Mouse (Mus musculus): ENCODE data around the gene Cmtr1. TPM values are rescaled to one million over a fixed set of nuclear protein-coding genes. Genes with fewer than 3 reads are reported as not detected.
"Not testable (repeated sequence)": the region's sequence is repeated elsewhere in the genome, so short reads cannot be mapped to it uniquely, and the experiment has no call there.

Gene Cmtr1
- total RNA-seq, 2 experiments from 2014 or later = 18.4 to 340 TPM

DNA sequence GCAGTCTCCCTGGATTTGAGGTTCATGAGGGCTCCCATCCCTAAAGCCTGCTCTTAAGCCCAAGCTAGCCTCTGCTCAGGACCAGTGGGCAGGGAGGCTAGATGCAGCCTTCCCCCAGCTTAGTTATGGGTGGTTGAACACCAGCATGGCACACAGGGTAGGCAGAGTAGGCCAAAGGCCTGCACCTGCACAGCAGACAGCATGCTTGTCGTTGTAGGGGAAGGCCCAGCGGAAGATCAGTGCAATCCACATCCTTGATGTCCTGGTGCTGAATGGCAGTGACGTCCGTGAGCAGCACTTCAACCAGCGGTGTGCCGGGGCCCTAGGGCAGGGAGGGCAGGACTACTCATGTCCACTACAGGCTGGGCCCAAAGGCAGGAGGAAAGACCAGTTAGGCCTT lies 38.0 kb downstream of the Cmtr1 start:
- ATAC-seq (replicated peaks; ENCODE audit: low FRiP score, poor library complexity, severe bottlenecking) = no peak

DNA sequence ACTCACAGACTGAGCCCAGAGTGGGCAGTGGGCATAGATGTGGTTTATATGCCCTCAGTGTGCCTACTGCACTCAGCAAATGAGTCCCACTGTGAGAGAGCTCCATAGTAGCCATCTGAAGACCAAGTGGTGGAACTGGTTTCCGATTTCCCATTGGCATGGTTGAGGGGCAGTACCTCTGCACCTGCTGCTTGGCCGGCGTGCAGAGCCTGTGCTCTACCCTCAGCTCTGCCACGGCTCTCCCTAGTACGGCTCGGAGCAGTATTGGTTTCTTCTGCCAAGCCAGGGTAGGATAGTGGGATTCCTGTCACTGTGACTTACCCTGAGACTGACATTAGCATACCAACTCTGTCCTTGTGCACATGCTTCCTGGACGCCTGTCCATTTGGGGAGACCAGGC lies 40.2 kb downstream of the Cmtr1 start:
- no peak for ATAC-seq (replicated peaks; ENCODE audit: low FRiP score, poor library complexity, severe bottlenecking)

DNA sequence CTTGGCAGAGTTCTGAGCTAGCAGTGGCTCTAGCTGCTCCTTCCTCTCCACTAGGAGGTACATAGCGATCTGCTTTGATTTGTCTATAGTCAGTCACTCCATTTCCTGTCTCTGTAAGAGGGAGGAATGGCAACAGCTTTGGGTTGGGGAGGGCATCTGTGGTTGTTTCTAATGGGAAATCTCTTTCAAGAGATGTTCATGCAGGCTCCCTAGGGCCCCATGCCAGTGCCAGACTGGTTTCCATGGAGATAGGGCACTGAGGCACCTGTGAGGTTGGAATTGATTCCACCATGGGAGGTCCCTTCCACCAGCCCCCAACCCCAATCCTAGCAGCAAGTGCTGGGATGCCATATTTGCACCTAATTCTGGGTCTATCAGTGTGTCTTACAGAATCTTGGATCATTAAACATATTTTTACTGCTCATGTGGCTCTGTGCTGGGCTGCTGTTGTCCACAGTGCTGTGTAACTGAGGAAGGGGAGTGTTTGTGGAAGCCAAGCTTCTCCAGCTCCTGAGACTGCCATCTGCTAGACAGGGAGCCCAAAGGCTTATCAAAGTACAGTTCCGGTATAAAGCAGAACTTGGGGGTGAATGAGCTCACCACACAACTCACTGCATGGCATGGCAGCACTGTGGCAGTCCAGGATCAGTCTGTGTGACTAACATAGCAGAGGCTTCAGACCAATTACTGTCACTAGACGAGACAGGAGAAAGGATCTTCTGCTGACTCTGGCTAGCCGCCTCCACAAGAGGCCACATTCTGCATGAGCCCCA lies 42.7 kb downstream of the Cmtr1 start:
- ATAC-seq (replicated peaks; ENCODE audit: low FRiP score, poor library complexity, severe bottlenecking) = no peak

DNA sequence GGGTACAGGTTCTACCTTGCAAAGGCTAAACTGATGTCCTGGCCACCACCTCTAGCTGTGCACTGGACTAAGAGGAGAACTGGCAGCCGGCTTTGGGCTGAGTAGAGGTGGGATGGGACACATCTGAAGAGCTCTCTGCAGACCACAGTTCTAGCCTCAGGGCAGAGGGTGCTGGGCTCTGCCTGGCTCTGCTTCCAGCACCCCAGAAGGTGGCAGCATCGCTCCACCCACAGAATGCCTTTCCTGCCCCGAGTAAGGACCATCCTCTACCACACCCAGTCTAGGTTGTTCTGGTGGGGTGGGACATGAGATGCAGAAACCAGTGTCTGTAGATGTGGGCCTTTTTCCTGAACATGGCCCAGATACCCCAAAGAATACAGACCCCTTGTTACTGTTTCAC lies 44.4 kb downstream of the Cmtr1 start:
- peak; percentile 37; the same call in 1 of the 2 replicates for ATAC-seq (replicated peaks; ENCODE audit: low FRiP score, poor library complexity, severe bottlenecking)

DNA sequence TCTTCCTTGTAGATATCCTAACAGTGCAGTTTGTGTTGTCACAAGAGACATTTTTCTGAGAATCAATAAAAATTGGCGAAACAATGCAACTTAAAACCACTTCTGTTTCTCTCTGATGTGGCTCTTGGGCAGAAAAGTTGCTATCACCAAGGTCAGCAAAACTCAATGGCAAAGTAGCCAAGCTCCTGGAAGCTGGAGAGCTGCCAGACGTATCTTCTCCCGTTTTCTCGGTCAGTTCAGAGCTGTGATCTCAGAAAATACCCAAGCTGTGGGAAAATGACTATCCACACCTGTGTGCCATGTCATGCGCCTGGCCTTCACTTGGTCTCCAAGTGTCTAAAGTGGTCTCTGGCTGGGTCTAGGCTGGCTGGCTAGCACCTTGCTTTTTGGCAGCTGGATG lies 45.5 kb downstream of the Cmtr1 start:
- no peak for ATAC-seq (replicated peaks; ENCODE audit: low FRiP score, poor library complexity, severe bottlenecking)

DNA sequence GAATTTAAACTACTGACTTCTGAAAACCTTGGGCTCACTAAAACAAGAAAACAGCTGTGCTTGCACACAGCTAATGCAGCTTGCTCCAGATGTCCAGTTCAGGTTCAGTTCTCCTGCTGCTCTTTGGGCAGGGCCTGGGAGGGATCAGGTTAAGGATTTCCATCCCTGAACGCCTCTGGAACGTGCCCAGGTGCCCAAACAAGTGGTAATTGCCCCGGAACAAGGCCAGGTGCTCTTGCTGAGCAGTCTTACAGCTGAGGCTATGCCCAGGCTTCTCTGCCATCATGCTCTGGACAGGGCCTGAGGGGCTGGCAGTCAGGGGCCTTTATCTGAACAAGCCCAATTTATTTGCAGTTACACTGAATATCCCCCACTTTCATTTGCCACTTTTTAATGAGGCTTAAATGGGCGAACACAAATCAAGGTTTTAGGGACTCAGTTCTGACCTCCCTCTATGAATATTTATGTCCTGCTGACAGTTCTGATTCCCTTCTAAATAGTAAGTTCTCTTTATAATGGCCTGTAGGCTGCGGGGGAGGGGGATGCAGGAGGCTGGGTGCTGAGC lies 46.7 kb downstream of the Cmtr1 start:
- no peak for ATAC-seq (replicated peaks; ENCODE audit: low FRiP score, poor library complexity, severe bottlenecking)

DNA sequence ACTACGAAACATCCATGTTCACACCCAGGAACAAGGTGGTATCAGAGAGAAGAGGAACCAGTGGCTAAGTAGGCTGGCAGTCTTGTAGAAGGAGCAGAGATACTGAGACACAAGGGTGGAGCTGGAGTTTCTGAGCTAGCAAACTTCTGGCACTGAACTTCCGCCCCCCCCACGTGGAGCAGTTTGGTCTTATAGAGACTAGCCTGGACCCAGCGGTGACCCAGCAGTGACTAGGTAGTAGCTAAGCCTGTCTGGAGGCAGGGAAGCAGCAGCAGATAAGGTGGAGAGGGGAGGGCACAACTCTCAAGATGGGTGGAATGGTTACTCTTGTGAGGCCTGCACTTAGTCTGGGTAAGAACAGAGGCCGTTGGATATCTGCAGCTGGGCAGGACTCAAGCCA lies 48.4 kb downstream of the Cmtr1 start:
- peak; percentile 48; the same call in 1 of the 2 replicates for ATAC-seq (replicated peaks; ENCODE audit: low FRiP score, poor library complexity, severe bottlenecking)

DNA sequence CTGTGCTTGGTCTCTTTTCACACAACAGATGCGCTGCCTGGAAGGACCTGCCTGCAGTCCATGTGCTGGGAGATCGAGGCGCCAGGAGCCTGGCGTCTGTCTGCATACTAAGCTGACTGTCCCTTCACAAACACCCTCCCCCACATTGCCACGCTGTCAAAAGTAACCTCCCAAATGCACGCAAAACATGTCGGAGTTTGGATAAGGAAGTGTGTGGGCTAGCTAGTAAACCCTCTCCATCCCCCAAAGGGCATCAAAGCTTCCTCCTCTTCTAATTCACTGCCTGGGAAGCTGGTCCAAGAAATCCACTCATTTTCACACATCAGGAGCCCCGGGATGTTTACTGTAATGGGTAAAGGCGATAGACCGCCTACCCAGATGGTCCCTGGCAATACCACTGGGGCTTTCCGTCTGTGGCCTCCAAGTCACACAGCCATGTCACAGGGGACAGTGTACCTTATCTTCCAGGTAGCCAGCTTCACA lies 50.2 kb downstream of the Cmtr1 start:
- ATAC-seq (replicated peaks; ENCODE audit: low FRiP score, poor library complexity, severe bottlenecking) = no peak

DNA sequence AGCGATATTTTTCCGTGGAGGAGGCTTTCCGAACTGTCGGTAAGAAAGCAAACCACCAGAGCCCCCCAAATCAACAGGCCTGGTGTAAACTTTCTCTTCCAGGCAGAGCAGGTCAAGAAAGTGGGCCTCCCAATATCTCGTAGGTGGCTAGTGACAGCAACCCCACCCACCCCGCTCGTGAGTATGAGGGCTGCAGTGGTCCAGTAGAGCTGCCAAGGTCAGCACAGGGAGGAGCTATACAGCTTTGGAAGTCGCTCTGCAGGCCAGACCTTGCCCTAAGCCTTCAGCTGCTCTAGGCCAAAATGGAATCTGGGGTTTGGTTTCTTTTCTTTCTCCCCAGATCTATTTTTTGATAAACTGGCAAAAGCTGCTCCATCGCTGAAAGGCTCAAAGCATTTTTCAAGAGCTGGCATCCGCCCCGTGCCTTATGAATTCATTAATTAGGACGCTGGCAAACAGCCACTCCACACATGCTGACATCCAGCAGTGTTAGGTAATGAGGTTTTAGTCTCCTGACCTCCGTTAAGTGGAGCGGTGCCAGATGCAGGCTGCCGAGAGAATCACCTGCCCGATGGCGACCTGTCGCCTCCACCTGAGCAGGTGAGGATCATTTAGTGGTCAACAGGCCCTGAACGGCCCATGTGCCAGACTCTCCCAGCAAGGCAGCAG lies 50.8 kb downstream of the Cmtr1 start:
- ATAC-seq (replicated peaks; ENCODE audit: low FRiP score, poor library complexity, severe bottlenecking) = no peak

DNA sequence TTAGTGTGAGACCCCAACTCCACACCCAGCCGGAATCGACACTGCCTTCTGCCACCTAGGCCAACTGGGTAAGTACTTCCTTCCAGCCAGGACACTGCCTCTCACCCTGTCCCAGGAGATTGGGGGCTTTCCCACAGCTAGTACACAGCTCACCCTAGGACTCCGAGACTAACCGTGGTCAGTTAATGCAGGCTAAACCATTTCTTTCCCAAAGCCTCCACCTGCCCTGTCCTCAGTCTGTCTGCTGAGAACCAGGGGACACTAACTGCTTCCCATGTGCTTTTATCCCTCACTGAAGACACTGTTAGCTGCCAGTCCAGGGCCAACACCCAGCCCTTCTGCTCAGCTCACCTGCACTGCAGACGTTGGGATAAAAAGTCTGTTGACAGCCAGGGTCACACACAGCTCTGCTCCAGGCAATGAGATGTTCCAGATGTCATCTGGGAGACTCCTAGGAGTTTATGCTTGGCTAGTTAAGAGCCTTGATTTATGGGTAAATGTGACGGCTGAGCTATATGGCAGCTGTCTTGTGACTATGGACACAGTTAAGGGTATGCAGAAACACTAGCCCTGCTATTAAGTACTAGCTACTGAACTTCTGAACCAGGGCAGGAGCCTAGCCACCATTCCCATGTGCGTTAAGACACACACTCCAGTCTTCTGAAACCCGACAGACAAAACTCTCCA lies 51.5 kb downstream of the Cmtr1 start:
- ATAC-seq (replicated peaks; ENCODE audit: low FRiP score, poor library complexity, severe bottlenecking) = no peak

DNA sequence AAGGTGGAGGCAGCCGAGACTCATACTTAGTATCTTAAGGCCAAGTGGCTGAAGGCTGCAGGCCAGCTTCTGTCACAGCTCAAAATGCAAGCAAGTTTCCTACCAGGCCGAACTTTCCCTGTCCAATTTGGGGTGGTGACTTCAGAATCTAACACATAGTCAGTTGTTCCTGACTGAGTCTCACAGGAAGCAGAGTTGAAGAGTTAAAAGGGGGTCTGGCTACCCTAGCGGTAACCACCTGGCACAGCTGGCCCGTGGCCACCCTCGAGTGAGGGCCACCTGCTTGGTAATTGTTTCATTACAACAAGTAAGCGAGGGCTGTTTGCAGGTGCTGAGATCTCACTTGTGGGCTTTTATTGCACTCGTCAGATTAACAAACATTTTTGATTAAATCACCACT lies 52.2 kb downstream of the Cmtr1 start:
- ATAC-seq (replicated peaks; ENCODE audit: low FRiP score, poor library complexity, severe bottlenecking) = no peak

DNA sequence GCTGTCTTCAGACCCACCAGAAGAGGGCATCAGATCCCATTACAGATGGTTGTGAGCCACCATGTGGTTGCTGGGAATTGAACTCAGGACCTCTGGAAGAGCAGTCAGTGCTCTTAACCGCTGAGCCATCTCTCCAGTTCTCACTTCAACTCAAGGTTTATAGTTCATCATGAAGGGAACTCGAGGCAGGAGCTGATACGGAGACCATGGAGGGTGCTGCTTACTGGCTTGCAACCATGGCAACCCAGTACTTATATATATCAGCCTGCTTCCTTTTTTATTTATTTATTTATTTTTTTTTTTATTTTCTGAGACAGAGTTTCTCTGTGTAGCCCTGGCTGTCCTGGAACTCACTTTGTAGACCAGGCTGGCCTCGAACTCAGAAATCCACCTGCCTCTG lies 53.3 kb downstream of the Cmtr1 start:
- ATAC-seq (replicated peaks; ENCODE audit: low FRiP score, poor library complexity, severe bottlenecking) = not testable (repeated sequence)

DNA sequence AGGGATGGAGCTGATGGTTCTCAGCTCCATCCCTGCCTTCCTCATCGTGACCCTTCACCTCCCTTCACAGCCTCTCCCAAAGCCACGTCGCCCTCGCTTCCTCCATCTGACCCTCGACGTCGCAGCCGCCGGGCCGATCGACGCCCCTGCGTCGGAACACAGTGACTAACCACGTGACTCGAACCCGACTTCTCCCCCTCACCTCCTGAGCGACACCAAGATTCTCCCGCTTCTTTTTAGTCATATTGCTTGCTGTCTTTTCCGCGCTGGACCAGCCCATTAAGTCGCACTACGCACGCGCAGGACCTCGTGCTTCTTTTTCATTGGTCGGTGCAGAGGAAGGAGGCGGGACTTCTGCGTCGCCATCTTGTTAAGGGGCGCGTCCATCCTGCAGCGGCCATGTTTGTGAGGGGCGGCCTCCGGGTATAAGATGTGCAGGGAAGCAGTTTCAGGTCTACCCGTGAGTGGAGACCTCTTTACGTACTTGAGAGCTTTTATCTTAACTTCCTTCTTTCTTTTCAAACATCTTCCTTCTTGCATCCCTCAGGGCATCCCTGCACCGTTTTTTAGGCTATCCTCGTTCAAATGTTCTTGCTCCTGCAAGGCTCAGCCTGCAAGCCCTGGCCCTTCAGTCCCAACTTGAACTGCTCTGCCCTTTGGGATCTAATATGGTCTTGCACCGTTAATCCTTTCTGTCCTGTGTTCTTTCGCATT lies 56.5 kb downstream of the Cmtr1 start, which contains the start of gene Ccdc167:
Gene Ccdc167 (minus strand): TSS at position 313 of the 714 bp plus-strand sequence.
- ATAC-seq (replicated peaks; ENCODE audit: low FRiP score, poor library complexity, severe bottlenecking) = peak; percentile 98

DNA sequence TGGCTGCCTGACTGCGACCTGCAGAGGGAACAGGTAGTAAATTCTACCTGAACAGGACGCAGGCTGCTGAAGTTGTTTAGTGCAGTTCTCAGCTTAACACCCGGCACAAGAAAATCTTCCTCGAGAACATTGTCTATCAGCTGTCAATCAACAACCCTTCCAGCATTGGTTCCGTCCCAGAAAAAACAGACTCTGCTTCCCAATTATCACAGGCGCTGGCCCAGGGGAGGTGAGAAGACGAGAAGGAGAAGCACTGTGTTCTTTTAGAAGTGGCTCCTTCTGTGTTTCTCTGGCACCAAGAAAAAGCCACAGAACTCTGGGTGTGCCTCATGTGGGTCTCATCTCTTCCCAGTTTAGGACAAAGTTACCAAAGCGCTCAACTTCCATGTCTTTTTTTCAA lies 58.3 kb downstream of the Cmtr1 start:
- ATAC-seq (replicated peaks; ENCODE audit: low FRiP score, poor library complexity, severe bottlenecking) = no peak

DNA sequence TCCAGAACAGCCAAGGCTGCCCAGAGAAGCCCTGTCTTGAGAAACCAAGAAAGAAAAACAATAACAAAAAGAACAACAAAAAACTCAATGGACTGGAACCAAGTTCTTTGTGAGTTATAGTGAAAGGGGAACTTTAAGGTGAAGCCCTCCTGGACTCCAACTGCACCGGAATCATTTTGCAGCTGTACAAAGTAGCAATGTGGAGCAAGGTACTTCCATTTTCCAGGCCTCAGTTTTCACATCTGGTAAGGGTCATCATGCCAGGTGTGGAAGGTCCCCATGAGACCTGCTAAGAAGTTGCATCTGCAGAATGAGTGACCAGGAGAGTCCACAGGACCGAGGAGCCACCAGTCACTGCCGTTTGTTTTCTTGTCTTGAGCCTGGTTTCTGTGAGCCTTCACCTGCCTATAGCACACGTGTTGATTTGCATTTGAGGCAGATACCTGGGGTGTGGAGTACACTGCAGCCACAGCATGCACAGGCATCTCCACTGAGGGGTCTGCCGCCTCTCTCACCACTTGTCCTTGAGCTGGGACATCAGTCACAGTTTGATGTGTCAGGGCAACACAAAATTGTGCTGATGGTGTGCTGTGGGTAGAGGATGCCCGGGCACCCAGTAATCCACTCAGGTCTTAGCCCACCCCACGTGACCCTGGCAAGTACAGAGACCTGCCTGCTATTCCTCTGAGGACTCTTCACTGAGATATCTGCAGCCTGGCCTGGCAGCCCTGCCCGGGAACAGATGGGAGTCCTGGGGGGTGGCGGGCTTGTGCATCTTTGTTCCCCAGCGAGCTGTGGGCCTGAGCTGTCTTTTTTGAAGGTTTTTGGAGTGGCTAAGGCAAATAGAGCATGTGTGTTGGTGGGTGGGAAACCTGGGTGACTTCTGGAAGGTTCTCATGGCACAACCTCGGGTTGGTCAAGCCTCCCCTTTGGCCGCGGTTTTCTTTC lies 59.5 kb downstream of the Cmtr1 start:
- ATAC-seq (replicated peaks; ENCODE audit: low FRiP score, poor library complexity, severe bottlenecking) = no peak

DNA sequence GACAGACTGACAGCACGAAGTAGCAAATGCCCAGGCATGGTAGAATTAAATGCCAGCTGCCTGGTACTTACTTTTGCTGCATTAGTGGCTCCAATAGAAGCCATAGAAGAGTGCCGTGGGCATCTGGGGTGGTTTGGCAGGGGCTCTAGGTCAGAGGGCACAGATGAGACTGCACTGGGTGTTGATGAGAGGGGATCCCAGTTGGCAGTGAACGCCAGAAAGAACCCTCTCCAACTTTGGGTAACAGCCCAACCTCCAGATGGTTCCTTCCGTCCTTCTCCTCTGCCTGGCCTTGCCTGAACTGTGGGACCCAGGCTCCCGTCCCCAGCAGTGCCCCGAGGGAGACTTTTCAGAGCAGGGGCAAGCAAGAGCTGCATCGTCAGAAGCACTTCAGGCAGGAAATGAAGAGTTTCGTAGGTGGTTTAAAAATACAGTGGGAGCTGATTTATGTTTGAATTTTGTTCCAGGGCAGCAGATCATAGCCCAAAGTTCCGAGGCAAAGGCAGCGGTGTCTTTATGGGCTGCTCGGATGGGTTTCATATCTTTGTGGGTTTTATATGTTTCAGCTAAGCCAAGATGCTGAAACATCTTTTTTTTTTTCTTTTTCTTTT lies 60.5 kb downstream of the Cmtr1 start:
- no peak for ATAC-seq (replicated peaks; ENCODE audit: low FRiP score, poor library complexity, severe bottlenecking)

DNA sequence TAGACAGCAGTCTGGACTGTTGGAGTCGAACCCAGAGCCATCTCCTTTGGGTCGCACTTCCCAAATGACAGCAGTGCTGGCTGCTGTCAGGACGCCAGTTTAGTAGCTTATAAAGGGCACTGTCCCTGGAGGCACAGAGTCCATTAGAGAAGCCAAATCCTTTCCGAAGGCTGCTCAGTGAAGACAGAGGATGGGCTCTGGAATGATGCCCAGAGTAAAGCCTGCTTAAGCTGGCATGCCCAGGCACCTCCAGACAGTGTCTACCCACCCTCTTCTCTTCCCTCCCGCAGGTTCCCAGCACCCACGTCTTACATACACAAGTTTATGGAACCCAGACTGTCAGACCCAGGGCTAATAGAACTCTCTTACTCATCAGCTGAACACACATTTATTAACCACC lies 64.2 kb downstream of the Cmtr1 start:
- ATAC-seq (replicated peaks; ENCODE audit: low FRiP score, poor library complexity, severe bottlenecking) = no peak

DNA sequence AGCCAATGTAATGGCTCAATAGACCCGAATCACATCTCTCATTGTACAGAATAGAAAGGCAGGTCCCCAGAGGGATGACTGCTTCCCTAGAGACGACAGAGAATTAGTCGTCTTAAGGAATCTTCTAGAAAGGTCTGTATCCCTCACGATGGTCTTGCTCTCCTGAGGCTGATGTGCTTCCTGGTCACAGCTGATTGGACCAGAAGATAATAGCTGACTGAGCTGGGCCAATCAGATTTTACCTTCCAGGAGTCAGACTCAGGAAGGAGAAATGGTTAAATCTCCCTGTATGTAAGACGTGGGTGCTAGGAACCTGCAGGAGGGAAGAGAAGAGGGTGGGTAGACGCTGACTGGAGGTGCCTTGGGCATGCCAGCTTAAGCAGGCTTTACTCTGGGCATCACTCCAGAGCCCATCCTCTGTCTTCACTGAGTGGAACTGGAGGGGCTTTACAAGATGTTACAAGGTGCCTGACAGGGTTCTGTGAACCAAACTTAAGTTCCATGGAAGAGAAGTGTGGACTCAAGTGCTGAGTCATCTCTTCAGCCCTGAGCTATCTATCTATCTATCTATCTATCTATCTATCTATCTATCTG lies 64.7 kb downstream of the Cmtr1 start:
- no peak for ATAC-seq (replicated peaks; ENCODE audit: low FRiP score, poor library complexity, severe bottlenecking)

Data from erythroblast, adult 5-6 weeks (primary cell).